Mouse (Mus musculus) cortical plate, adult 2 months (tissue): ENCODE data around the gene Slf1. TPM values are rescaled to one million over a fixed set of nuclear protein-coding genes. Genes with fewer than 3 reads are reported as not detected.

ENCODE experiments used
- H3K27ac ChIP-seq: fragments of 200-500 bp; 2 replicates; pipeline ENCODE4 v1.5.1; 2012; ENCODE audit warnings: low read length, control low read depth, inconsistent platforms; ENCODE audit not compliant: insufficient read depth
- H3K4me1 ChIP-seq: fragments of 200-500 bp; 2 replicates; pipeline ENCODE4 v1.6.1; 2011; ENCODE audit warnings: low read length; ENCODE audit not compliant: control insufficient read depth, insufficient read depth
- H3K4me3 ChIP-seq: fragments of 200-500 bp; 2 replicates; pipeline ENCODE4 v1.5.1; 2011; ENCODE audit warnings: mild to moderate bottlenecking, low read length, control low read depth; ENCODE audit not compliant: insufficient read depth
- CTCF ChIP-seq: fragments of 200-500 bp; IDR thresholded peaks from 2 replicates; pipeline ENCODE4 v1.5.1; 2011; ENCODE audit warnings: mild to moderate bottlenecking, control low read depth, low read length; ENCODE audit not compliant: insufficient read depth; ENCODE audit errors: extremely low read depth
- POLR2A ChIP-seq: fragments of 200-500 bp; IDR thresholded peaks from 2 replicates; pipeline ENCODE4 v1.6.1; 2011; ENCODE audit warnings: mild to moderate bottlenecking, low read length, control low read depth; ENCODE audit not compliant: insufficient read depth; ENCODE audit errors: extremely low read depth
- polyA plus RNA-seq: library from polyadenylated mRNA; depleted of rRNA; stranded (reverse); fragments of >200 nt; gene quantifications from 2 replicates; pipeline ENCODE4 v1.2.3, GENCODE M21; 2012; rRNA removed

Gene Slf1
- polyA plus RNA-seq, 1 experiment = 20.8 TPM

DNA sequence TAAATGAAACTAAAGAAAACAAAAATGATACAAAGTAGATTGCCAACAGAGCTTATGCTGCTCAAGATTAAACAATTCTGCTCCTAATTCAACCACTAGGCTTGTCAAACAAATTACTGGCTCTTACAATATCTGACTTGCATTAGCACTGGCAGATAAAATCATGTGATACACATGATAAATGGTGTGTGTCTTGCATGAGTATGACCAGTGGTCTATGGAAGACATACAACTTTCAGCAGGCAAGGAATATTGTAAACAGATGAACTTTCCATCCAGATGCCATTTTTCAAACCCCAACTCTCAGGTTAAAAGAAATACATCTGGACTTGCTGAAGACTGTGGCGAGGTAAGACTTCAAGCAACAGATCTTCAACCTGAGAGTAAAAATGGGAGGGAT is 131.6 kb downstream of the Slf1 start:
- no peak overlapping the region for H3K27ac ChIP-seq
- no peak overlapping the region for H3K4me3 ChIP-seq
- no peaks in the 10 kb centered on the region for H3K4me1 ChIP-seq
- TF ChIP-seq CTCF = no peak
- TF ChIP-seq POLR2A = no peak

DNA sequence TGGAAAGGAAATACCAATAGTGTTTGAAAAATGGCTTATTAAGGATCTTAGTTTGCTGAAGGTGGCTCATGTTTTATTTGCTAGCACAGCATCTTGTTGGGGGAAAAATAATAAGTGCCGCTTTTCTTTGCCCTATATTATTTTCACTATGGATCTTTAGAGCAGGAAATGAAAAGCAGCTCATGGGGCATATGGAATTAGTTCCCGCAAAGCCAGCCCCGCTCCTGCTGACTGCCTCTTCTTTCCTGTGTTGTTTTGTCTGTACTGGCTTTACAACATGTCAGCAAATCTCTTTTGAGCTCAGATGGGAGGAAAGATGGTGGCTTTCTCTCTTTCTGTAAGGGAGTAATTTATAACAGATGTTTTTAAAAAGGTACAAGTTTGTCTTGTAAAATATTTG is 132.6 kb downstream of the Slf1 start:
- TF ChIP-seq POLR2A (no peak), CTCF (no peak)
- H3K27ac ChIP-seq = no peak overlapping the region
- no peak overlapping the region for H3K4me3 ChIP-seq
- H3K4me1 ChIP-seq = no peaks in the 10 kb centered on the region

Other genes with a start within 250 kb of the Slf1 start
- 4.7 and 4.8 TPM in 2 replicates for gene 2210408I21Rik, start 67 bp upstream of the Slf1 start, polyA plus RNA-seq